Mouse (Mus musculus) stomach, postnatal 0 days (tissue): ENCODE data around the gene Ttc16.

ENCODE experiments used
- CTCF ChIP-seq: IDR thresholded peaks from 2 replicates; pipeline ENCODE4 v1.5.1; 2016; ENCODE audit warnings: antibody characterized with exemption, low read depth, mild to moderate bottlenecking, moderate library complexity
- EP300 ChIP-seq: optimal IDR thresholded peaks from 2 replicates; pipeline ENCODE3; 2016; ENCODE audit warnings: antibody characterized with exemption

DNA sequence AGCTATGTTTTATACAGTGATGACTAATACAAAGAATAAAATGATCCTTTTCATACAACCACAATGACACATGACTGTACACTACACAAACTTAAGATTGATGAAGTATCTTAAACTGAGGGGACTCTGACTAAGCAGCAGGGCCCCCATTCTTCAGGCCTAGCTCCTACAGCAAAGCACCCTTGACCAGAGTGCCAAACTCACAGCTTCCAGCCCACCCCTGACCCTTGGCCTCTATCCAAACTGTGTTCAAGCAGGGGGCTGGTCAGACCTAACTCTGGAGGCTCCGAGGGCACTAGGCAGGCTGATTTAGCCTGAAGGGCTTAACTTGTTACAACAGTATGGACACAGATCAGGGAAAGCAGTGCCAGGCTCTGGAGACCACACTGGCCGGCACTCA, 13.1 kb upstream of the Ttc16 start:
- TF ChIP-seq CTCF = no peak
- no peak for TF ChIP-seq EP300
